Mouse (Mus musculus) lung, adult 18-20 months (tissue): ENCODE measurements around the gene Zbtb25.

Experiments used
- DNase-seq, 2 experiments: peaks; one replicate each; pipeline ENCODE4 v3.0.0; 2022; ENCODE audit warnings: mixed read lengths in 2 of 2

Gene Zbtb25

DNA sequence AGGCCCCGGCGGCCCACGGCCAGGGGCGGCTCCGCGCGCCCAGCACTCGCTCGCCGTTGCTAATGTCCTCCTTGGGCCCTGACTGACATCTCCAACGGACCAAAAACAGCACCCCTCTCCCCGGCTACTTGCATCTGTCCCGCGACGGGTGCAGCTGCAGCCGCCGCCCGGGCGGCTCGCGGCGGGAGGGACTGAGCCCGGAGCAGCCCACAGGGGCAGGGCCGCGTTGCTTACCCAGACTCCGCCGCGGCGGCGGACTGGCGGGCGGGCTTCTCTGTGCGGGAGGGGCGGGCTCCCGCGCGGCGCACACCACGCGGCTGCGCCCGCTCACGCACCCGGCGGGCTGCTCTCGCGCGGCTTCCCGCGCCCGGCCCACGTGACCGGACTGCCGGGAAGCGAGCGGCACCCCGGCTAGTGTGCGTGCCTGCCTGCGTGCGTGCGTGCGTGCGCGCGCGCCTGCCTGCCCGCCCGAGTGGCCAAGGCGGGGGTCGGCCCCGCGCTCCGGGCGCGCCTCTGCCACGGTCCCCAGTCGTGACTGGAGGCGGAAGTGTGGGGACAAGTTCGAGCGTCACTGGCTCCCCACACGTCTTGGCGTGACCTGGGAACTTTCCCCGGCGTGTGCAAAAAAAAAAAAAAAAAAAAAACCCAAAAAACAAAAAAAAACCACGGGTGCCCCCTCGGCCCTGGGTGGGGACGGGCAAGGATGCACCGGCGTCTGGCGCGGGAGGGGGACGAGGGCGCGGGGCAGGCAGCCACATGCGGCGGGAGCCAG, at the start of gene Zbtb25:
Zbtb25 (minus strand) TSS at position 397 of the 772 bp plus-strand sequence.
- DNase-seq: peak; percentile 76 to 84

DNA sequence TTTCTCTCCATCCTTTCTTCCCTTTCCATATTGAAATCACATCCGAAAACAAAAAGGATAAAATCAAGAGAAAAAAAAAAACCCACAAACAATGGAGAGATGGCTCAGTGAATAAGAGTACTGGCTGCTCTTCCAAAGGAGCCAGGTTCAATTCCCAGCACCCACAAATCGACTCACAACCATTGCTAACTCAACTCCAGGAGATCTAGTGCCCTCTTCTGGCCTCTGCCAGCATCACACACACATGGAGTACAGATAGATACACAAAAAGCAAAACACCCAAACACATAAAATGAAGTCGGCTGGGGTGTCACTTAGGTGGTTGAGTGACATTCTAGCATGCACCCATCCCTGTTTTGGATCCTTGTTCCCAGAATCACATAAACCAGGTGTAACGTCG, 48.9 kb upstream of the Zbtb25 start:
- no peak for DNase-seq

DNA sequence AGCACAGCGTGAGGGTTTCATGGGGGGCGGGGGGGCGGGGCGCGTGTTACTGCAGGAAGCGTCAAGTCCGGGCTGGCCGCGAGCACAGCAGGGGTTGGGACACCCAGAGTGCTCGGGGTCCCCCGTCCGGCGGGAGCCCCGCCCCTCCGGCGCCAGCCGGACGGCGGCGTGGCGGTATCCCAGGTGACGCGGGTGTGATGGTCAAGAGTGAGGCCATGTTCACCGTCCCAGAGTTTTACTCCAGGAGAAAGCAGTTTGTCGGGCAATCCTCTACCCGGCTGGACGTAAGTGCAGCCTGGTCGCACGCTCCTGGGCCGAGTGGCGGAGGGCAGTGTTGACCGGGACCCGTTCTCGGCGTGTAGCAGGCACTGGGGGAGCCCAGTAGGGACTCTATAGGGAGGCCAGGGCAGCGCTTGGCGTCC, 48.0 kb upstream of the Zbtb25 start, which contains the start of gene Ppp1r36:
Ppp1r36 (plus strand) TSS at position 106 of the 422 bp plus-strand sequence.
- DNase-seq: peak; percentile 9 to 53

DNA sequence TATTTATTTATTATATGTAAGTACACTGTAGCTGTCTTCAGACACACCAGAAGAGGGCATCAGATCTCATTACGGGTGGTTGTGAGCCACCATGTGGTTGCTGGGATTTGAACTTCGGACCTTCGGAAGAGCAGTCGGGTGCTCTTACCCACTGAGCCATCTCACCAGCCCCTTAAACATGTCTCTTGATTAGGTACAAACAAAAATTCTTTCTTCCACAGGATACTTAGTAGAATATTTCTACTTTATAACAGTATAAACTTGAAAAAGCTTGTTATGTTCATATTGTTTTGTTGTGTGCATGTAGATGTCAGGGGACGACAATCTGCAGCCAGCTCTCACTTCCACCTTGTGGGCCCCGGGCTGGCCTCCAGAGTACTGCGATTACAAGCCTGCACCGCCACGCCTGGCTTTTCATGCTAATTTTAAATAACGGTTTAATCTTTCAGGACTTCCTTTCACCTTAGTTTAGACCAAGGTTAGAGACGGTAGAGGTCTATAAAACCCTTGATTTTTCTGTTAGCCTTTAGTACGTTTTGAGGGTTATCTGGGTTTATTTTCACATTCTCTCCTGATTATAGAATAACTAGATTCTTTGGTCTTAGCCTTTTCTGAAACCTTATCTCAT, 46.1 kb upstream of the Zbtb25 start:
- no peak for DNase-seq

DNA sequence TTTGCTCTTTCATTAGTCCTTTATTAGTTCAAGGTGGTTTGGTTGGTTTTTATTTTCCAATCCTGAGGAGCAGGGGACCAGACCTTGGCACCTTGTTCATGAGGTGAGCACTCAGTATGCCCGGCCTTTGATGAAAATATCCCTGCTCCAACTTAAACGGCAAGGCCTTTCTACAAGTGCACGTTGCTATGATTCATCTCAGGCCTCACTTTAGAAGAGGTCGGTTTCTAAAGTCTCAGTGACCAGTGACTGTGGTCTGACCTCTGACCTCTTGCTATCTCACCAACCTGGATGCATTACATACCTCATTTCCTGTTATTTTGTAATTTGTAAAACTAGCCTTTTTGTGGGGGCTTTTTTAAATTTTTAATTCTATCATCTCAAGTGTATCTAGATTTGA, 39.8 kb upstream of the Zbtb25 start:
- no peak for DNase-seq

DNA sequence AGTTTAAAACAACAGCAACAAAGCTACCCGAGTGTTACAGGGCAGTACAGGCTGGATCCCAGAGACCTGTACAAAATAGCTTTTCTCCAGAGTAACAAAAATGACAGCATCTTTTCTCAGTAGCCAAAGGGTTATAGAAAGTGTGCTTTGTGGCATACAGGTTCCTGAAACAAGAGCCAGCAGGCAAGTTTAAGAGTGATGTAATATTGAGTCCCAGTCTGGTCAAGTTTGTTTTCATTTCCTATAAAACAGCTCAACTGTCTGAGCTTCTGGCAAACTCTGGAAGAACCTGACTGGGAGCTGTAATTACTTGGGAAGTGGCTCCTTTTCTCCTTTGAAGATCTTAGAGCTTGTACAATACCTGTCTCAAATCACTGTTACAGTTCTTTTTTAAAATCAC, 37.8 kb upstream of the Zbtb25 start:
- DNase-seq: no peak

DNA sequence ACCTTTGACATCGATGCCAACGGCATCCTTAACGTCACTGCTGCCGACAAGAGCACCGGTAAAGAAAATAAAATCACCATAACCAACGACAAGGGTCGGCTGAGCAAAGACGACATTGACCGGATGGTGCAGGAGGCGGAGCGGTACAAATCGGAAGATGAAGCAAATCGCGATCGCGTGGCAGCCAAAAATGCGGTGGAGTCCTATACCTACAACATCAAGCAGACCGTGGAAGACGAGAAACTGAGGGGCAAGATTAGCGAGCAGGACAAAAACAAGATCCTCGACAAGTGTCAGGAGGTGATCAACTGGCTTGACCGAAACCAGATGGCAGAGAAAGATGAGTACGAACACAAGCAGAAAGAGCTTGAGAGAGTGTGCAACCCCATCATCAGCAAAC, 36.6 kb upstream of the Zbtb25 start:
- DNase-seq: no peak

DNA sequence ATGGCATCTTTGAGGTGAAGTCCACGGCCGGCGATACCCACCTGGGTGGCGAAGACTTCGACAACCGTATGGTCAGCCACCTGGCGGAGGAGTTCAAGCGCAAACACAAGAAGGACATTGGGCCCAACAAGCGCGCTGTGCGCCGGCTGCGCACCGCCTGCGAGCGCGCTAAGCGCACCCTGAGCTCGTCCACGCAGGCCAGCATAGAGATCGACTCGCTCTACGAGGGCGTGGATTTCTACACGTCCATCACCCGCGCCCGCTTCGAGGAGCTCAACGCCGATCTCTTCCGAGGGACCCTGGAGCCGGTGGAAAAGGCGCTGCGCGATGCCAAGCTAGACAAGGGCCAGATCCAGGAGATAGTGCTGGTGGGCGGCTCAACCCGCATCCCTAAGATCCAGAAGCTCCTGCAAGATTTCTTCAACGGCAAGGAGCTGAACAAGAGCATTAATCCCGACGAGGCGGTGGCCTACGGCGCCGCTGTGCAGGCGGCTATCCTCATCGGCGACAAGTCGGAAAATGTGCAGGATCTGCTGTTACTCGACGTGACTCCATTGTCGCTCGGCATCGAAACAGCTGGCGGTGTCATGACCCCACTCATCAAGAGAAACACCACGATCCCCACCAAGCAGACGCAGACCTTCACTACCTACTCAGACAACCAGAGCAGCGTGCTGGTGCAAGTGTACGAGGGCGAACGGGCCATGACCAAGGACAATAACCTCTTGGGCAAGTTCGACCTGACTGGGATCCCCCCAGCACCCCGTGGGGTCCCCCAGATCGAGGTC, 36.0 kb upstream of the Zbtb25 start:
- no peak for DNase-seq

DNA sequence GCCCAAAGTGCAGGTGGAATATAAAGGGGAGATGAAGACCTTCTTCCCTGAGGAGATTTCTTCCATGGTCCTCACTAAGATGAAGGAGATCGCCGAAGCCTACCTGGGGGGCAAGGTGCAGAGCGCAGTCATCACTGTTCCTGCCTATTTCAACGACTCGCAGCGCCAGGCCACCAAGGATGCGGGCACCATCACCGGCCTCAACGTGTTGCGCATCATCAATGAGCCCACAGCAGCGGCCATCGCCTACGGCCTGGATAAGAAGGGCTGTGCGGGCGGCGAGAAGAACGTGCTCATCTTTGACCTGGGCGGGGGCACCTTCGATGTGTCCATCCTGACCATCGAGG, 35.4 kb upstream of the Zbtb25 start:
- peak in 1 of 2 experiments; percentile 29 for DNase-seq

DNA sequence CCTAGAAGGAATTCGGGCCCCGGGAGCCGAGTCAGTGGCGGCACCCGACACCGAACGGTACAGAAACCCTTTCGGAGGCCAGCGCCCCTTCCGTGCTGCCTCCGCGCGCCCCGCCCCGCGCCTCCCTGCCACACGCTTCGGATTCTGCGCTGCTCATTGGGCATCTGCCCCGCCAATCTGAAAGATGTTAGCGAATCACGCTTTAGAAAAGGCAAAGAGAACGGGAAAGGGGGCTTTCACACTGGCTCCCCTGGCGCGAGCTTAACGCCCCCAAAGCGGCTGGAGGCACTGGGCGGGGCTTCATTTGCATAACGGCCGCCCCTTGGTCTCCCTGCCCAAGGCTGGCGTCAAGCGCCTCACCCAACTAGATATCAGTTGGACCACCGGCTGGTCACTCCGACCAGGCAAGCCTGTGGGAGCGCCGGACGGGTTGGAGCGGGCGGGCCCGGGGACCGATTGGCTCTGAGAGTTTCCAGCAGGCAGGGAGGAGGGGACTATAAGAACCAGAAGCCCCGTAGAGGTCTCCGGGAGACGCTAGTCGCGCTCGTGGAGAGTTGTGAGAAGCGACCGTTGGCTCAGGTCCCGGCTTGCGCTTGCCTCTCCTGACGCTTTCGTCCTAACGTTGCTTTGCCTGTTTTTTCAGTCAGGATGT, 34.6 kb upstream of the Zbtb25 start, which contains the start of gene Hspa2:
Hspa2 (plus strand) TSS at position 291 of the 652 bp plus-strand sequence.
- peak; percentile 100 for DNase-seq

DNA sequence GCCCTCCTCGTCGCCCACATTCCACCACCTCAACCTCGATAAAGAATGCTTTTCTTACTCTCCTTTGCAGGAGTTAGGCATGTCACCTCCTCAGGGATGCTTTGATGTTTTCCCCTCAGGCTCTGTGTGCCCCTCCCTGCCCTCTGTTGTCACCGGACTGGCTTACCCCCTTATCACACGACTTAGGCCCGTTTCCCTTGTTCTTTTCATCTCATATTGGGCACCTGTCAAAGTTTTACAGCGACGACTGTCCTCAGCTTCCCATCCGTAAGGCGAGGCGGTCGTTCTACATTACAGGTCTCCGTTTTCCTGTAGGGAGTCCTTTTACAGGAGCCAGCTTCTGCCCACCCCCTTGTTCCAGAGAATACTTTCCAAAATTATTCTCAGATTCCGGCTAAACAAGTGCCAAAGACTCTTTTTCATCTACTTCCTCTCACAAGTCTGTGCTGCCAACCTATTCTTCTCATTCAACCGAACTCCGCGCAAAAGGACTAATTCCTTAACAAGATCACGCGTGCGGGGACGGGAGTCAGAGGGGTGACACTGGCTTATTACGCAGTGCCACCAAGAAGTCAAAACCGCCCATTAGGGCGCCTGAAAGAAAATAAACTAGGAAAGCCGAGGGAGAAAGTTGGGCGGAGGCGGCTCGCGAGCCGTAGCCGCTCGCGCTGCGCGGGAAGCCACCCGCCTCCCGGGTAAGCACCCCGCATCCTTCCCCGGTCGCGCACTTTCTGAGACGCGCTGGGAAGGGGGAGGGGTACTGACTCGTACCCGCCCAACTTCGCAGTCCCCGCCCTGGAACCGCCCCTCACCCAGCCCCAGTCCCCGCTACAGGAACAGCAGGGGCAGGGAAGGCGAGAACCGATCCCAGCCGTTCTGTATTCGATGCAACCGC, 33.8 kb upstream of the Zbtb25 start:
- DNase-seq: no peak

DNA sequence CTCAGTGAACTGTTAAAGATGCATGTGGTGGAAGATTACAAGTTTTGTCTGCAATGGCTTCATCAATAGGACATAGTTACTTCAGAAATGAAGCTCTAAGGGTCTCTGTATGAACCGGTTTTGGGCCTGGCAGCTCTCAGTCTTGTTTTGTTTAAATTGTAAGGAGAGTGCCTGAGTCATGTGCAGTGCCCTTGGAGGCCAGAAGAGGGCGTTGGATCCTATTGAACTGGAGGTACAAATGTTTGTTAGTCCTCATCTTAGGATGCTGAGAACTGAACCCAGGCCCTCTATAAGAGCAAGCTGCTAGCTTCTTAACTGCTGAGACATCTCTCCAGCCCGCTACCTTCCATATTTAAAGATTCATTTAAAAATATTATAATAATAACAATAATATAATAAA, 32.3 kb upstream of the Zbtb25 start:
- DNase-seq: no peak

DNA sequence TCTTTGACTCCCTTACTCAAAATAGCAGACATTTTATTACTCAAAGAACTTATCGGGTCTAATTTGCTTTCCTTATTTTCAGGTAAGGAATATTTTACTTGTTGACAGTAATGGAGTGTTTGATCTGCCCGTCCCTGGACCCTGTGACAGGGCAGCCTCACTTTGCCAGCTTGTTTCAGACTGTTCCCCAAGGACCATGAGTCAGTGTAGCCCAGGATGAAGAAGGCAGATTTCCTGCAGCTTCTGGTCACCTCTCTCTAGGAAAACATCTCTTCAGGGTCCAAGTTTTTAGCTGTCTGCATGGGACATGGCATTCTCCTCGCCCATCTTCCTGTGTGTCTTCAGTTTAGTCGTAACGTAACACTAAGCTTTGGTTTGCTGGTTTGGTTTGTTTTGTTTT, 27.9 kb upstream of the Zbtb25 start:
- no peak for DNase-seq

DNA sequence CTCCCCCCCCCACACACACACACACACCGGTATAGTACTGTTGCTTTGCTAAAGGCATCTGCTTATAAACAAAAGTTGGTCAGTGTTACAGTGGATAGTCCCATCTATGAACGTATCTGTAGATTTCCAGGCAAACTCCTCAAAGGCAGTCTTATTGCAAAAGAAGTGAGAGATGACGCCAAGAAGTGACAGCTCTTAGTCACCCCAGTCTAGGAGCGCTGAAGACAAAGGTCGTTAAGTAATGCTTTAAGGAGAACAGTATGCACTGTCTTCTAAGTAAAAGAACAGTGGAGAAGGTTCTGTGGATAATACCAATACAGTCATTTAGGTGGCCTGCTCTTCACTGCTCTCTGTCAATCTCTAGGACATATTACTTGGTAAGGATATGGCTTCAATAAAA, 23.6 kb upstream of the Zbtb25 start:
- no peak for DNase-seq

DNA sequence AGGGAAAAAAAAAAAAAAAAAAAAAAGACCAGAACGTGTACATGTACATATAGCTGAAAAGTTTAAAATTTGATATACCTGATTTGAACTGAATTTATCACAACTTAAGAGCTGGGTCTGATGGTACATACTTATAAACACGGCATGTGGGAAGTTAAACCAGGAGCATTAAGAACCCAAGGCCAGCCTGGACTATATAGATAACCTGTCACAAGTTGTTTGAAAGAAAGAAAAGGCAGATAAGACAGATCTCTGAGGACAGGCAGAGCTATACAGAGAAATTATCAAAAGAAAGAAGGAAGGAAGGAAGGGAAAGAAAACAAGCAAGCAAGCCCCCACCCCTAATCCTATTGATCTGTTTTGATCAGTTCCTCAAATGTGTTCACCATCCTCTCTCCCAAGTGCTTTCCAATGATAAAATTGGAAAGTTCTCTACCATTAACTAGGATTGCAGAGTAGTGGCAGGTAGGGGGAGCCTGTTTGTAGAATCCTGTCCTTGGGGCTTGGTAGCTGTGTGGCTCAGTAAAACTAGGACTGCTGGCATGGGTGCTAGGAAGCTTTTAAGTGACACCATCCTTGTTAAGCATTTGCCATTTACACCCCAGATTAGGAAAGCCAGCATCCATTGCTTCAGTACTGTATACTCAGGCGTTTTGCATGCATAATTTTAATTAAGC, 22.3 kb upstream of the Zbtb25 start:
- DNase-seq: no peak

DNA sequence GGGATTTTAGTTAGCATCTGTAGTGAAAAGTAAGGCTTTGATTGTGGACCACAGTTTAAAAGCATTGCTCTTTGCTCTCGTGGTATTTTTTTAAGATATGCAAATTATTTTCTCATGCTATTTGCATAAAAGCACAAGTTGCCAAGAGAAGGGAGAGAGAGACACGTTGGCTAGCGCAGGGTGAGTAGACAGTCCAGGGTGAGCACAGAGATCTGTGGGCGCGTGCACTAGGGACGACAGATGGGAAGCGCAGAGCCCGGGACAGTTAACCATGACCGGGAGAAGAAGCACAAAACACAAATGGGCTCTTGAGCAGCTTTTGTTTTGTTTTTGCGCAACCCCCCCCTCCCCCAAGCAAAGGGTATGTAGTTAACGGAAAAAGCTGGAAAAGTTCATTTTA, 19.4 kb upstream of the Zbtb25 start:
- no peak for DNase-seq

DNA sequence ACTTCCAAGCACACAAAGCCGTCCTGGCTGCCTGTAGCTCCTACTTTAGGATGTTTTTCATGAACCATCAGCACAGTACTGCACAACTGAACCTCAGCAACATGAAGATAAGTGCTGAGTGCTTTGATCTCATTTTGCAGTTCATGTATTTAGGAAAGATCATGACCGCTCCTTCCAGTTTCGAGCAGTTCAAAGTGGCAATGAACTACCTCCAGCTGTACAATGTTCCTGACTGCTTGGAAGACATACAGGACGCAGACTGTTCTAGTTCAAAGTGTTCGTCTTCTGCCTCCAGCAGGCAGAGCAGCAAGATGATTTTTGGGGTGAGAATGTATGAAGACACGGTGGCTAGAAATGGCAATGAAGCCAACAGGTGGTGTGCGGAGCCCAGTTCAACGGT, 15.9 kb upstream of the Zbtb25 start:
- no peak for DNase-seq

DNA sequence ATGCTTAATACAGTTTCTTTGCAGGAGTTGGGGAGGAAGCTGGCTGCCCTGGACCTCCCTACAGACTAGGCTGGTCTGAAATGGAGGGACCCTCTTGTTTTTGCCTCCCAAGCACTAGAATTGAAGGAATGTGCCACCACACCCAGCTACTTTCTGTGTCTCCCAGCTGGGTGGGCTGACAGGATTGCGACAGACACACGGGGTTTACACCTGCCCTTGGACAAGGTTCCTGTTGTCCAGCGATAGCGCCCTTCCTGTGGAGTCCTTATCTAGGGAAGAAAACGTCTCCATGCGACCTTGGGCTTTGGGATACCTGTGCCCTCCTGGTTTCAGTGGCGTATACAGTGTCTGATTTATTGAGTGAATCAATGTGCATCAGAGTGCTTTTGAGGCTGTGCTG, 10.7 kb upstream of the Zbtb25 start:
- DNase-seq: no peak

DNA sequence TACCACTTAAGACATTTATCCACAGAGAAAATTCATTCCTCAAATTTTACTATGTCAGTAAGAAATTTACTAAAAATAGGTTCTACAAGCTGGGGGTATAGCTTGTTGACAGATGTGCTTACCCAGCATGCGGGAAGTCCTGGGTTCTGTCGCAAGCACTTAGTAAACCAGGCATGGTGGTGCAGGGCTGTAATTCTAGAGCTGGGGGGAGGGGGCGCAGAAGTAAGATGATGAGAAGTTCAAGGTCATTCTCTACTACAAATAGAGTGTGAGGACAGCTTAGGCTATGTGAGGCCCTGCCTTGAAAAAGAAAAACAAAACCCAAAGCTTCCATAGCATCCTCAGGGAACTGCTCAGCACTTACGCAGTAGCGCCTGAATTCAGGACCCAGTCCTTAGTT, 9.2 kb upstream of the Zbtb25 start:
- DNase-seq: no peak

DNA sequence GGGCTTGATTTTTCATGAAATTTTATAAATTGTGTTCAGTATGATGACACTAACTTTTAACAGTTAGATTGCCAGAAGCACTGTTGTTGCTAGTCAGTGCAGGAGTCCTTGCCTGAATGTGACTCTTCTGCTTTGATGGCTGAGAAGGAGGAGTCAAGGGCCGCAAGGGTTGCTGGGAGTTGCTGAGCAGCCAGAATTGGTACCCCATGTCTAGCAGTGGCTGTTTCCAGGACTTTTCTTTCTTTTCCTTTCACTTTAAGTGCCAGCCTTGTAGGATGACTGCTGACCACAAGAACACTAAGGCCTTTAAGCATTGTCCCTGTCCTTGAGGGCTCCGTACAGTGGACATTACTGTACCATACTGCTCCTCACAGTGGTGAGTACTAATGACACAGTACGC, 8.3 kb upstream of the Zbtb25 start:
- DNase-seq: no peak

DNA sequence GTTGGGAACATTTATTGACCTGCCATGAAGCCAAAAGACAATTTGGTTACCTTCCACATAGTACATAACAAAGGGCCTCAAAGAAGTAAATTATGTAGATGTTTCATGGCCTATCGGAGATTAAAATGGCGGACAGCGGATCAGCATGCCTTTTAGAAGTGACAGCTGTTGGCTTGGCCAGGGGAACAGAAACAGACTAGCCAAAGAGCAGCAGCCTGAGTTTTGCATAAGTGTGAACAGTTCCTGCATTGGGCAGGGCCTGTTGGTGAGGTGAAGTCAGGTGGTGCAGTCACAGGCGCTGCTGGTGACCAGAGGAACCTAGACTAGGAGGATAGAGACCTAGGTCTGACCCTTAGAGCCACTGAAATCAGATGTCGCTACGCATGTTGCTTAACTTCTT, 7.7 kb upstream of the Zbtb25 start:
- DNase-seq: peak in 1 of 2 experiments; percentile 41

DNA sequence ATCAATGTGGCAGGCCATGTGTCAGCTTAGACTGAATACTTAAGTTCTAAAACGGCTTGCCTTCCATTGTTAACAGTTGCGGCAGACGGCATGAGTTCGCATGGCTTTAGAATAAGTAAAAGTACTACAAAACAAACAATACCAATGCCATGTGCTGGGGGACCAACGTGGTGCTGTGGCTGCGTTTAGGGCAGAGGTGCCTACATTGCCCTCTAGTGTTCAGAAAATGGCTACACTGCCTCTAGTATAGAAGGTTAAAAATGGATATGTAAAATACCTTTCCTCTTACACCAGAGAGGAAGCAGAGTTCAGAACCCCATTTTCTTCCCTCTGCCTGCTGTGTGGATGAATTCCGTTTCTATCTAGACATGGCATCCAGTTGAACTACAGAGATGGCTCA, 7.2 kb upstream of the Zbtb25 start:
- peak in 1 of 2 experiments; percentile 48 for DNase-seq
